Mouse (Mus musculus): ENCODE measurements at regions not wholly inside any gene's neighbourhood (a gene's known extent, or its start where the extent isn't known, plus 50 kb on each side); places are given as distances from the start of the nearest gene placed in this dataset.

DNA sequence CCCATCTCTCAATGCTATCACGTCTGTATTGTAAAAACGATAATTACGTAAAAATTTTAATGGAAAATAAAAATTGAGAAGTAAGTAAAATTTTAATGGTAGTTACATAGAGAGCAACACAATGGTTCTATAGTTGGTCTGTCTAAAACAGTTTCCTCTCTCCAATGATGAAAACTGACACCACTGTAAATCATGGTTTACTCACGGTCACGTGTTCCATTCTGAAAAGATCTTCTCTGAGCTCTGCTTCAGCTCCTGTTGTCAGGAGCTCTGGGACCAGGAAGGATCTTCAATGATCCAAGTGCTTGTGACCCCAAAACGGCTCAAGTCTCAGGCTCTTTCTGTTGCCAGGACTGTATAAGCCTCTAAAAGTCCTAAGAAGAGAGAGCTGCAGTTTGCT lies 435.0 kb downstream of the Hace1 start:
- no peak for TF ChIP-seq CTCF (IDR thresholded peaks at IDR 0.05; ENCODE audit: borderline replicate concordance, insufficient read depth, low read length)
- TF ChIP-seq POLR2A (IDR thresholded peaks at IDR 0.05; ENCODE audit: low read depth, low read length) = no peak
